Mouse (Mus musculus) heart, postnatal 14 days (tissue): Measurements from ENCODE around the gene Rhobtb1. TPM values are rescaled to one million over a fixed set of nuclear protein-coding genes. Genes with fewer than 3 reads are reported as not detected.

Experiments used
- DNase-seq, 2 experiments: peaks; one replicate each; pipeline ENCODE4 v3.0.0; 2021 to 2022
- intact Hi-C: fragments of 180-260 bp; cut with DNase I; formaldehyde crosslinking; loops from one replicate; pipeline ENCODE4 v1.15.1; 2025
- total RNA-seq, 2 experiments: library from RNA; stranded (reverse); gene quantifications; 2 replicates each; pipeline ENCODE4 v1.2.3; 2021

Gene Rhobtb1
- total RNA-seq, 2 experiments from 2014 or later: 136 TPM

DNA sequence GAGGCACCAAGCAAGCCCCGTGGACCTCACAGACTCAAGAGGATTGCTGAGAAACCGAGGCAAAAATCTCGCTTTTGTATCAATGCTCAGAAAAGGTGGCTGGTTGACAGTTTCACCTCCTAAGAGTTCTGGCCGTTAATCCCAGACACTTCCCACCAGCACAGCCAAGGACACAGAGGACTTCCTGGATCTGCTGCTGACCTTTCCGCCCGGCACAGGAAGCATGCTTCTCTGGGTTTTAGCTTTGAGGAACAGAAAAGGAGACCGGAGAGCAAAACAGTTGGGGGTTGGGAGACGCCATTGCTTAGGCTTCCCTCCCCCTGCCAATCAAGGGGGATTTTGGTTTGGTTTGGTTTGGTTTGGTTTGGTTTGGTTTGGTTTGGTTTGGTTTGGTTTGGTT is 108.7 kb downstream of the Rhobtb1 start:
- intact Hi-C loops: no loop called here
- no peak for DNase-seq

DNA sequence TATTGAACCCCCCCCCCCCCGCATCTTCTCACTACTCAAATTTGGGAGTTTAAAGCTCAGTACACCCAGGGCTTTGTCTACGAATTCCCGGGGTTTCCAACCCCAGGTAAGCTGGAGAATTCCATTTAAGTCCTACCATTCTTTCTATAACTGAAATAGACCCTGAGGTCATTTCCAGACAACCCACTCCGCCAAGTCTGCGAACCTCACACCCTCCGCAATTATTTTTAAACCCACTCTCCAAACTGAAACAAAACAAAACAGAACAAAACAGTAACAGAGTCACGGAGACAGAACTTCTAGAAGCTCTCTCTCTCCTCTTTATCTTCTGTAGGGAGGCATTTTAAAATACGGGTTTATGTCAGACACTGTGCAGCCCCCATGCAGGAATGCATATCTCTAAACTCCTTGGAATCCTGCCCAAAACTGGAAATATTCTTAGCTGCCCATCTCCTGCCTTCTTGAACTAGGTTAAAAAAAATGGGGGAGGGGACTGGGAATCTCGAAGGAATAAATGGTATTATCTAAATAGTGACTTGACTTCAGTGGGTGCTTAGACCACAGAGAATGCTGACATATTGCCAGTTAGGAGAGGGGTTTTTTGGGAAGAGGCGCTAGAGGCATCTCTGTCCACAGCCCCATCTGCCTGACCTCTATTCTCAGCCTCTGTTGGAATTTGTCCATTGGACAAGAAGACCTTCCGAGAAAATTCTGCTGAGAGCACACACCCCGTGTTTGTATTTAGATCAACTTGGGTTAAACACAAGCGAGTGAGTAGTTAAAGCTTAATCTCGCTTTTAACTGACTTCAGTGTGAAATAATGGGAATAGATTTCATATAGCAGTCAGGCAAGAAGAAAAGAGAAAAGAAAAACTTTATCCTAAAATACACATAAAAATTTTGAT is 111.9 kb downstream of the Rhobtb1 start:
- DNase-seq: no peak
- intact Hi-C loops: loop anchor here (2.0 kb wide), 1 partner anchor 50 kb away; the partner anchor contains the start of gene A930033H14Rik

DNA sequence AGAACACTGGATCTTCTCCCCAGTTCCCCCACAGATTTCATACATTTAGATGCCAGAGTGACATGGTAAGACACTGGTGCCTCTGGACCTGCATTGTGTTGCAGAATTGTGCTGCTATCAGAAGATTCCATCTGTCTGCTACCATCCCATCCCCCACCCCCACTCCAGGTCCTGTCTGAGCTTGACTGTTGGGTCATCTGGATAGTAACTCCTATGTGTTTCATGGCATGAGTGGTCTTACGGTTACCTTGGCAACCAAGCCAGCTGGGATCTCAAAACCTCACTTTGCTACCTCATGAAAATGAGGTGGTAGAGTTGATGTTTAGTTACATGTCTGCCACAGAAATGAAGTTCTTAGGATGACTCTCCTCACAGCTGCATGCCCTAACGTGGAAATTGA is 112.7 kb downstream of the Rhobtb1 start:
- intact Hi-C loops: loop anchor here (2.0 kb wide), 1 partner anchor 51 kb away; the partner anchor contains the start of gene A930033H14Rik
- no peak for DNase-seq

DNA sequence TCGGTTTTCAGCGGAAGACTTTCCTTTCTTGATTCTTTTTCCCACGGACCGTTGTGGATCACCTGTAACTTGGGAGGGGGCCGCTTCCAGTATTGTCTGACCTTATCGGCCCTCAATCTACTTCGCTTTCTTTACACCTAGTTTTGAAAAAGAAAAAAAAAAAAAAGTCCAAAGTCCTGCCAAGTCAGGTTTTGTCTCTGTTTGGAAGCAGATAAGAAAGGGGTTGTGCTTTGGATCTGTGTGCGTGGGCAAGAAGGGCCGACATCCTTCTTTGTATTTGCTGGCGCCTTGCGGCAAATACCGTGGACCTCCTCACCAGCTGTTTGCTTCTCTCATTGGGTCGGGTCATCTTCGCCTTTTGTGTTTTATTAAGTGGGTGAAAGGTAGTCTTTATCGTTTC is 114.2 kb downstream of the Rhobtb1 start:
- intact Hi-C loops: no loop called here
- DNase-seq: no peak

DNA sequence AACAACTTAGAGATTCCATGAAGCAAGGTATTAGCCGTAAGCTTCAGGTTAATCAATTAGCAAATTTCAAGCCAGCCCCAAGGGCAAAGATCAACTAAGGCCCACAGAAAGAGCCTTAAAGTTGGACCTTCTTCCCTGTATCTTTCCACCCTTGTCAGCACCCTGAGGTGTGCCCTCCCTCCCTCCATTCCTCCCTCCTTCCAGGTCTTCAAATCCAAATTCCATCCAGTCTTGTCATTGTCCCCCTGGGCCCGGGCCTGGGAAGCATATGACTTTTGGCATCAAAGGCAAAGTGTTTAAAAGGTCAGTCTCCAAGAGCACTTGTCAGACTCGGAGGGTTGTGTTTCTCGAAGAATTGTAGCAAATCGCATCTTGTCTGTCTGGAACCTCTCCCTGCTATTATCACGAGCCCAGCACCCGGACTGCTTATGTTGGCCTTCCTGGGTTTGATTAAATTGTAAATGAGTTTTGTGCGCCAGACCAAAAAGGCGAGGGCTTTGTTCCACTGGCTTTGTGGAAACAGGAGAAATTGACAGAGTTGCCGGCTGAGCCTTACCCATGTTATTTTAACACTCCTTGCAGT is 116.9 kb downstream of the Rhobtb1 start:
- intact Hi-C loops: no loop called here
- peak in 1 of 2 experiments; percentile 50 for DNase-seq

DNA sequence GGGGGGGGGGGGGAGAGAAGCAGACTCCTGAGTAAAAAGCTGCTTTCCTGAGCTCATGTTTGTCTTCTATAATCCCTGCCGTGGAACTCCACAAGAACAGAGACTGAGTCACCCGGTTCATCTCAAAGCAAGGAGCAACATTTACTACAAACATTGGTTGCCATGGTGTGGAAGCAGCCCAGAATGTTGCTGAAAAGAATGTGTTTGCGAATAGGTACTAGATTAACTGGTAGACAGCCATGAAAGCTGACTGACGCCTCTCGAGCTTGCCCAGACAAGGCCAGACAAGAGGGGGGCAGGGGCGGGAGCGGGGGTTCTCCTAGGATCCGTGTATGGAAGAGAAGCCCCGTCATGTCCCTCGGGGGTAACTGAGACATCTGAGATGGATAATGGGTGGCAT is 120.2 kb downstream of the Rhobtb1 start:
- intact Hi-C loops: no loop called here
- no peak for DNase-seq

DNA sequence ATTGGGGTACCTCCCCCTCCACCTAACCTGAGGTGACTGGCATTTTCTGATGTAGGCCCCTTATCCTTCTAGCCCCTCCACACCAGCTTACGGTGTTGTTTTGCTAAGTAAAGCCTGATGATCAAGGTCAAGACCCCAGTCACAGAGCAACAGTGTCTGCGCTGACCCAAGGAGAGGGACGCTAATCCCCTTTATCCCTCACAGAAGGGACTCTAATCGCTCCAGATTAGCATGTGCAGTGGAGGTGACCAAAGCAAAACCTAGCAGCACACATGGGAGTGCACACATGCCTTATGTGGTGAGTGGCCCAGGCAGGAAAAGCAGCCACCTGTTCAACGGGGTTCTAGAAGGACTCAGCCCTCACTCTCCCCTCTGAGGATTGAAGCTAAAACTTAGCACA is 123.0 kb downstream of the Rhobtb1 start:
- intact Hi-C loops: no loop called here
- no peak for DNase-seq

DNA sequence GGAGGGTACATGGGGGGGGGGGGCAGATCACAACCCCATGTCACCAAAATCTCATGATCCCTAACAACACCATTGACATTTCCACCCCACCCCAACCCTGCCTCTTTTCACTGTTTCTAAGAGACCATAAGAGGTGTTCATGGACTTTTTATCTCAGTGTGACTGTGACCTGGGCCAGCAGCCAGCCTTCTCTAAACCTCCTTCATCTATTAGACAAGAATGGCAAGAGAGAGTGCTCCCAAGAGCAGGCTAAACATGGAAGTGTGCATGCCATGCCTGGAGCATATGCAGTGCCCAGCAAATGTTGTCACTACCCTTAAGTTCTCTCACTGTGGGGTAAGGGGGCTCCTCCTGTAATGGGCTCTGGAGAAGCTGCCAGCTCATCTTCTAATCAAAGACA is 123.5 kb downstream of the Rhobtb1 start:
- intact Hi-C loops: no loop called here

DNA sequence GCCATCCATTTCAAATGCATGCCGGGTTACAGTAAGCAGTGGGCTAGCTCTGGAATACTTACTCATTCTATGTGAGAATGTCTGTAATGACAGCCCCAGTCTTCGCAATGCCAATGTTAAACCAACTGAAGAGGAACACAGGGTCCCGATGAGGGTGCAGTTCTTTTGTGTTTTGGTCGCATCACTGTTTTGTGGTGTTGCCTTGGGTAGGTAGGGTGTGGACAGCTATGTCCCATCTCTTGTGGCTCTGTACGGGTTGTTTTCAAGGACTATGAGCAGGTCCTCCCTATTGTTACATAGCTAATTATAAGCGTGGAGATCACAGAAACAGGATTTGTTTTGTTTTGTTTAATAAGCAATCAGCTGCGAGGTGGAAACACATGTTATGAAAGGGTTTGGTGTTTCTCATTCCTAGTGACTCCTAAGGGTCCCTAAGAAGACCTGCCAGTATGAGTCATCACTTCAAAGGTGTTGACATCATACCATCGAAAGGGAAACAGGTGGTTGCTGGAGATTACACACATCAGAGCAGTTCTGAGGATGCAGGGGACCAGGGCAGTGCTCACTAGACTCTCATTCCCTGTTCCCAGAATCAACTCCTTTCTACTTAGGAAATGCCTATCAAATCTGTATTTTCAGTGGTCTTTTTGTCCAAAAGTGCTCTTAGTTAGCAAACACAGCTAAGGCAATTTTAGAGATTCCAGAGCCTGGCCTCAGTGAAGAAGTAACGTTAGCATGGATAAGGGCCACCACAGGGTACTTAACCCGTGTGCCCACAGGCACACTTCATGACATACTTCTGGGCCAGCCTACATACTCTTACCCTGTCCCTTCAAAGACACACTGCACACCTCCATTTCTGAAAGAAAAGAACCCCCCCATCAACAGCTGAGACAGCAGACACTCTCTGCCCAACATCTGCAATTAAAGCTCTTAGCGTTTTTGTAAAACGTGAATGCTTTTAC is 124.9 kb downstream of the Rhobtb1 start:
- DNase-seq: no peak
- intact Hi-C loops: no loop called here

More for the DNA sequence above, 123.5 kb downstream of the Rhobtb1 start:
- peak in 1 of 2 experiments; percentile 53 for DNase-seq

DNA sequence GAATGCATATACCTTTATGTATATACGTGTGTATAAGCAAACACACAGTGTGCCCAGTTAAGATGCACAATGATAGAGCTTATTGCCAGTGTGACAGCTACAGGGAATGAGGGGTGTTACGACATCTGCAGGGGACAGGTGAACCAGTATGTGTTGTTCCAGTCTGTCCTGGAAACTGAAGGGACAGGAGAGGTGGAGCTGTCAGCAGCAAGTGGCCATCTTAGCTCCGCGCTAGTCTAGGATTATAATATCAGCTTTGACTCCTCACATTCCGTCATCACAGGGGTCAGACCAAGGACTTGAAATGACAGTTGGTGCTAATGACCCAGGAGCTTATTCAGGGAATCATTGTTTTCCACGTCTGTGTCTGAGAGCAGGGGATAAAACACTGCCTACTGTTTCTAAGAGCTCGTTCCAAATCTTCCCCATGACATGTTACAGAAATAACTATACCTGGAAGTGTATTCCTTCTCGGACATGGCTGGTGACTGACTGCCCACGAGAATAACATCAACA is 125.7 kb downstream of the Rhobtb1 start:
- intact Hi-C loops: no loop called here
- DNase-seq: no peak

DNA sequence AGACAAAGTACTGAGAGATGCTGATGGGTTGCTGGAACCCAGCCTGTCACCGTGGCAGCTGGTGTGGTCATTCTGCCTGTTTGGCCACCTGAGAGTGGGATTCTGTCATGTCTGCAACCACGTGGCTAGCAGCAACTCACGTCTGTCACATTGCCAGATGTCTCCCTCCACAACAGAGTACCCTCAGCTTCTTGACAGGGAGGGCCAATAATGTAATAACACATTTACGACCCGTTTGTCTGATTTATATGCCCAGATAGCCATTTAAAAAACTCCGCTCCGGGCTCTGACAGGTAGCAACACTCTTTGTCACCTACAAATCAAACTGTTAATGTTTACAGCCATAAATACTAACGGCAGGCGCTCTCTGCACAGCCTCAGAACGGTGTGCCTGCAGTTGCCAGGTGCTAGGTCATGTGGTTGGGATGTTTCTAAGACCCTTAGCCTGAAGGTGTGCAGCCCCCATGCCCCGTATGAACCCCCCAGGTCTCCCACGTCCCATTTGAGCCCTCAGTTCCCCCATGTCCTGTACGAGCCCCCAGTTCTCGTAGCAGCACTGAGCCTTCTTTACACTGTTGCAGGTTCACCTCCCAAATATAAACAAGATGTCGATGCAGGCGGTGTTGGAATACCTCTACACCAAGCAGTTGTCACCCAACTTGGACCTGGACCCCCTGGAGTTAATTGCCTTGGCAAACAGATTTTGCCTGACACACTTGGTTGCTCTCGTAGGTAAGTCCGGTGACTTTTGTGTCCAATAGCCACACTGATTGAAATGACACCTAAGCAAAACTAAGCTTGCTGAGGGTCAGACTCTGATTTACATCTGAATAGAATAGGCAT is 127.8 kb downstream of the Rhobtb1 start:
- DNase-seq: no peak

DNA sequence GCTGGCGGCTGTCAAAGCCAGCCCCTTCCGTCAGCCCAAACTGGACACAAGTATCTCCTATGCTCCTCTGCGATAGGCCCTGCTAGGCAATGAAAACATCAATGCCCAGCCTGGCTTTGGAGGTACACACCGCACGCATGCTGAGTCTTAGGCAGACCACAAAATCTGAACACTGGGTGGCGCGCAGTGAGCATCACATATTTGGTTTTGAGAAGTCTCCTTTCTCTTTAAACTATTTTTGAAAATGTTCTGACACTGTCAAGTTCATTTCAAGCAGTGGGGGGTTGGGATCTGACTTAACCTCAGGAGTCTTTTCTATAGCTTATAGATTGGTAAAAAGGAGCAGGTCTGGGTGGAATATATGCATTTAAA is 128.4 kb downstream of the Rhobtb1 start:
- intact Hi-C loops: no loop called here
- no peak for DNase-seq

More for the DNA sequence above, 127.8 kb downstream of the Rhobtb1 start:
- intact Hi-C loops: no loop called here

DNA sequence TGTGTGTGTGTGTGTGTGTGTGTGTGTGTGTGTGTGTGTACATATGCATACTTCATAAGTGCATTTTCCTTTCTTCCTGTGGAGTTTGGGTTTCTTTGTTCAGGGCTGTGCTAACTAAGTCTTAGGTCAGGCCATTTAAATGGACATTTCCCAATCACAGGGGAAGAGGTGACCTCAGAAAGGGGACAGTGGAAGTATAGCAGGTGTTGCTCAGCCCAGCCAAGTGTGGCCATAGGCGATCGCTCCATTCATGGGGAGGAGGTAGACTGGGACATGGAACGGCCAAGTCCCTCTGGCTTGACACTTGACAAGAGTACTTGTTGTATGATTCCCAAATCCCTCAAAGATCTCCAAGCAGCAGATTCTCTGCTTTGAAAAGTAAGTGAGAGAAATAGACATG is 135.7 kb downstream of the Rhobtb1 start:
- intact Hi-C loops: no loop called here
- DNase-seq: no peak

DNA sequence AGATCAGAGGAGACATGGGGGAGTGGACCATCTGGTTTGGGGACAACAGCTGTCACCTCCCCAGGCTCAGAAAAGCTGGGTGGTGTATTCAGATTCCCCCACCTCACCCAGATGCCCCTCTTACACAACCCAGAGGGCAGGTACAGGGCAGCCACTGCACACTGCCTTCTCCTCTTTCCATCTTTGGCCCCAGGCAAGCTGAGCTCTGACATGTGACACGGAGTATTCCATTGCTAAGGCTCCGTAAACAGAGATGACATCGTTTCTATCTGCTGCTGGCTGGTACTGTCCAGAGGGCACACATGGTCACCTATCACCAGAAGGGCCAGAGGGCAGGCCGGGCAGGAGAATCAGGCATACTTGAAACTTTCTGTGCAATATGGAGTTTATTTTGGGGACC is 136.9 kb downstream of the Rhobtb1 start:
- DNase-seq: no peak

DNA sequence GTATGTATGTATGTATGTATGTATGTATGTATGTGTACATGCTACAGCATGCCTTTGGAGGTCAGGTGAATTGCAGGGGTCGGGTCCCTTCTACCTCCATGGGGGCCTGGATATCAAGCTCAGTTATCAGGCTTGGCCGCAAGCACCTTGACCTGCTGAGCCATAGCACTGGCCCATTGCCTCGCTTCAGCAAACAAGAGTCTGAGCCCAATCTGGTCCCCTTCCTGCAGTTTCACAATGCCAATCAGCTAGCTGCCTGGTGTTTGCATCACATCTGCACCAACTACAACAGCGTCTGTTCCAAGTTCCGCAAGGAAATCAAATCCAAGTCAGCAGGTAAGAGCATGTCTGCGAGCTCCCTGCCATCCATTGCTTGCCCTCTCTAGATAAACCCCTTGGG is 137.5 kb downstream of the Rhobtb1 start:
- intact Hi-C loops: no loop called here

More for the DNA sequence above, 136.9 kb downstream of the Rhobtb1 start:
- intact Hi-C loops: no loop called here

DNA sequence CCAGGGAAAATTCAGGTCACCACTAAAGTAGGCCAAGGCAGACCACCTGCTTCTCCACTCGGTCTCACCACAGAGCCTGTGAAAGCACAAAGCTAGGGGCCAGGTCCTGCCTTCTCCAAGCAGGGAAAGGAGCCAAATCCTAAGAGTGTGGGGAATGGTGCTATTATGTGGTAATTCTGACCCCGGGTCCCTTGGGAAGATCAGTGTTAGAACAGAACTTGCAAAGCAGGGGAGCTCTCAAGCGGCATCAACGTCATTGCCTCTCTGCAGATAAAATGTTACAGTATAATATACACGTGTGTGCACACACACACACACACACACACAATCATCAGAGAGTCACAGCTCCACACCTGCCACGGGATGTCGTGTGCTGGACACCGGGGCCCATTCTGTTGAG is 139.5 kb downstream of the Rhobtb1 start:
- DNase-seq: no peak
- intact Hi-C loops: no loop called here

More for the DNA sequence above, 137.5 kb downstream of the Rhobtb1 start:
- no peak for DNase-seq

DNA sequence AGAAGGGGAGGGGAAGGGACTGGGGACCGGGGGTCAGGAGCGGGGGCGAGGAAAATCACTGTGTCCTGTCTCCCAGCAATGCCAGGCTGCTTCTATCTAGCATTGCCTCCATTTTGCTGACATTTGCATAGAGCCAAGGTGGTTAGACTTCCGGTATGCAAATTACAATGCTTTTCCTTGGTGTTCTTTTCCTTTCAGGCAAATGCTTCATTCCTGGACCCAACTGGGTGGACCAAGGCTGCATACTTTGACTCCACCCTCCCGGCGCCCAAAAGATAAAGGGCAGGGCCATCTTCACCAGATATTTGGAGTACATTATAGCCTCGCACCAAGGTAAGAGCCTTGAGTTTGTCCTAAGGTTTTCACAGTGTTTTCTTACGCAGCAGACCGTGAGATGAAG is 144.7 kb downstream of the Rhobtb1 start:
- no peak for DNase-seq
- intact Hi-C loops: no loop called here

DNA sequence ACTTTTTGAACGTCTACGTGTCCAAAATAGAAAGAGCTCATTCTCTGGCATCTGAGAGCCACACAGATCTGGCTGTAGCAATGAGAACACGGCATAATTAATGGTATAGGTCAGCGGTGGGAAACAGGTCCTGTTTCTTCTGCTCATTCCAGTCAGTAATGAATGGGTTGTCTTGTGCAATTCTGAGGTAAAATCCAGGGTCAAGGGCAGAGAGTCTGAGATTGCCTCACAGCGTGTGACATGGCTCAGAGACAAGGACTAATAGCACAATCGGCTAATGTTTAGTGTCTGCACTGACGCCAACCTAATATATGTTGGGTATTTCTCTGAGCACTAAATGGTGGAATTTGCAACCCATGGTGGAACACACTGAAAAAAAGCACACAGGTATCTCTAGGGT is 148.8 kb downstream of the Rhobtb1 start:
- DNase-seq: no peak
- intact Hi-C loops: no loop called here

DNA sequence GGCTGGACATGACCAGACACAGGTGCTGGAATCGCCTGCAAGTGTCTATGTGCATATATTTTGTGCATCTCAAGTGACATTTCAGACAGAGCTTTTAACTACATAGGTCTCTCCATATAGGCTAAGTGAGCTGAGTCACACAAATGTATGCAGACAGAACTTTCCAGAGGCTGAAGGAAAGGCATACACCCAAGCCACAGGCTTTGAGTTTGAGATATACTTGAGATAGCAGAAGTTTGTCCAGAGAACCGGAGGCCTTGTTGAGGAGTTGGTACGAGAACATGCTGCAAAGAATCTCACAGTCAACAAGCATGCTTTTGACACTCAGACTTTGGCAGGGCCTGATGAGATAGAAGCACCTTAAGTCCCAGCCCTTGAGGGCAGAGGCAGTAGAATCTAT is 151.4 kb downstream of the Rhobtb1 start:
- intact Hi-C loops: no loop called here
- DNase-seq: no peak

DNA sequence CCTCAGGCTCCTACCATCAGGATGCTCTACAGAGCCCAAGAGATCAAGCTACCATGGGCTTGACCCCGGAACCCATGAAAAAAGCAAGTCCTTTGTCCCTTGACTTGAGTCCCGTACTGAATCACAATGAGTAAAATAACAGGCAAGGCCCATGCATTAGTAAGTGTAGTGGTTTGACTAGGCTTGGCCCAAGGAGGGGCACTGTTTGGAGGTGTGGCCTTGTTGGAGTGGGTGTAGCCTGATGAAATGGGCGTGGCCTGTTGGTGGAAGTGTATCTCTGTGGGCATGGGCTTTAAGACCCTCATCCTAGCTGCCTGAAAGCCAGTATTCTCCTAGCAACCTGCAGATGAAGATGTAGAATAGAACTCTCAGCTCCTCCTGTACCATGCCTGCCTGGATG is 153.6 kb downstream of the Rhobtb1 start:
- DNase-seq: no peak
- intact Hi-C loops: no loop called here
